Mouse (Mus musculus): ENCODE results near the gene Ikzf2. TPM values are rescaled to one million over a fixed set of nuclear protein-coding genes. Genes with fewer than 3 reads are reported as not detected.

Ikzf2 gene
- polyA plus RNA-seq, 1 experiment from 2014 or later, result 4.2 TPM

GRCm38 (mm10) chr1:69549987-69550386, 137.1 kb downstream of the Ikzf2 start:
- H3K36me3 ChIP-seq, result no peaks in the 10 kb centered on the region
- H3K4me1 ChIP-seq, result peaks cover 13% of the 10 kb centered on the region
- H3K27me3 ChIP-seq (ENCODE audit: insufficient read depth, poor library complexity, severe bottlenecking), result no peaks in the 10 kb centered on the region
- WGBS, result 78% methylated on average over 4 of the region's 4 CpGs
- DNase-seq (ENCODE audit: low spot score), result no peak
- no peaks in the 10 kb centered on the region for H3K9me3 ChIP-seq
- no peak overlapping the region for H3K27ac ChIP-seq
- no peak overlapping the region for H3K4me3 ChIP-seq

- 85% methylated on average over 1 of the region's 1 CpGs for WGBS
- Histone ChIP-seq H3K4me3 (no peak overlapping the region), H3K27ac (no peak overlapping the region), H3K9me3 (no peaks in the 10 kb centered on the region), H3K27me3 (ENCODE audit: insufficient read depth, poor library complexity, severe bottlenecking) (no peaks in the 10 kb centered on the region), H3K36me3 (no peaks in the 10 kb centered on the region), H3K4me1 (peaks cover 13% of the 10 kb centered on the region)
- no peak for DNase-seq (ENCODE audit: low spot score)
Observed at GRCm38 (mm10) chr1:69545885-69546253, 141.2 kb downstream of the Ikzf2 start.

- Histone ChIP-seq H3K4me1 (peaks cover 13% of the 10 kb centered on the region), H3K9me3 (no peaks in the 10 kb centered on the region), H3K4me3 (no peak overlapping the region), H3K27me3 (ENCODE audit: insufficient read depth, poor library complexity, severe bottlenecking) (no peaks in the 10 kb centered on the region), H3K27ac (no peak overlapping the region), H3K36me3 (no peaks in the 10 kb centered on the region)
- WGBS, result 75% methylated on average over 8 of the region's 8 CpGs
- DNase-seq (ENCODE audit: low spot score), result no peak
Observed at GRCm38 (mm10) chr1:69545217-69545884, 141.7 kb downstream of the Ikzf2 start.

- no peak for DNase-seq (ENCODE audit: low spot score)
- no peak overlapping the region for H3K27ac ChIP-seq
- 91% methylated on average over 6 of the region's 6 CpGs for WGBS
- no peaks in the 10 kb centered on the region for H3K9me3 ChIP-seq
- no peak overlapping the region for H3K4me3 ChIP-seq
- 0 out of 2 replicates have a peak, but pooled peaks cover 2% of the 10 kb centered on the region for H3K36me3 ChIP-seq
- H3K27me3 ChIP-seq (ENCODE audit: insufficient read depth, poor library complexity, severe bottlenecking), result no peaks in the 10 kb centered on the region
- peaks cover 8% of the 10 kb centered on the region for H3K4me1 ChIP-seq
Observed at GRCm38 (mm10) chr1:69543774-69544597, 143.1 kb downstream of the Ikzf2 start.

GRCm38 (mm10) chr1:69542546-69542945, 144.5 kb downstream of the Ikzf2 start:
- WGBS, result 87% methylated on average over 3 of the region's 3 CpGs
- Histone ChIP-seq H3K27me3 (ENCODE audit: insufficient read depth, poor library complexity, severe bottlenecking) (no peaks in the 10 kb centered on the region), H3K4me1 (no peaks in the 10 kb centered on the region; the same call in 1 of the 2 replicates), H3K4me3 (no peak overlapping the region), H3K9me3 (no peaks in the 10 kb centered on the region), H3K27ac (no peak overlapping the region), H3K36me3 (peaks cover 7% of the 10 kb centered on the region; the same call in 1 of the 2 replicates)
- DNase-seq (ENCODE audit: low spot score), result no peak

GRCm38 (mm10) chr1:69538663-69539062, 148.4 kb downstream of the Ikzf2 start:
- DNase-seq (ENCODE audit: low spot score), result no peak
- H3K27me3 ChIP-seq (ENCODE audit: insufficient read depth, poor library complexity, severe bottlenecking), result no peaks in the 10 kb centered on the region
- H3K9me3 ChIP-seq, result no peaks in the 10 kb centered on the region
- peaks cover 7% of the 10 kb centered on the region; the same call in 1 of the 2 replicates for H3K36me3 ChIP-seq
- H3K27ac ChIP-seq, result no peak overlapping the region
- no peaks in the 10 kb centered on the region for H3K4me1 ChIP-seq
- 82% methylated on average over 7 of the region's 7 CpGs for WGBS
- H3K4me3 ChIP-seq, result no peak overlapping the region

- no peak for DNase-seq (ENCODE audit: low spot score)
- Histone ChIP-seq H3K4me3 (no peak overlapping the region), H3K27ac (no peak overlapping the region), H3K36me3 (peaks cover 7% of the 10 kb centered on the region; the same call in 1 of the 2 replicates), H3K4me1 (no peaks in the 10 kb centered on the region), H3K9me3 (no peaks in the 10 kb centered on the region), H3K27me3 (ENCODE audit: insufficient read depth, poor library complexity, severe bottlenecking) (no peaks in the 10 kb centered on the region)
- WGBS, result 42% methylated on average over 3 of the region's 3 CpGs
Observed at GRCm38 (mm10) chr1:69537619-69538018, 149.4 kb downstream of the Ikzf2 start.

GRCm38 (mm10) chr1:69535507-69535906, 151.5 kb downstream of the Ikzf2 start:
- H3K27me3 ChIP-seq (ENCODE audit: insufficient read depth, poor library complexity, severe bottlenecking), result no peaks in the 10 kb centered on the region
- H3K9me3 ChIP-seq, result no peaks in the 10 kb centered on the region
- no peak overlapping the region for H3K4me3 ChIP-seq
- no peak for DNase-seq (ENCODE audit: low spot score)
- WGBS, result 80% methylated on average over 4 of the region's 4 CpGs
- peaks cover 7% of the 10 kb centered on the region; the same call in 1 of the 2 replicates for H3K36me3 ChIP-seq
- no peaks in the 10 kb centered on the region for H3K4me1 ChIP-seq
- H3K27ac ChIP-seq, result no peak overlapping the region

GRCm38 (mm10) chr1:69533048-69533447, 154.0 kb downstream of the Ikzf2 start:
- no peak overlapping the region for H3K4me3 ChIP-seq
- DNase-seq (ENCODE audit: low spot score), result no peak
- H3K4me1 ChIP-seq, result no peaks in the 10 kb centered on the region
- H3K27me3 ChIP-seq (ENCODE audit: insufficient read depth, poor library complexity, severe bottlenecking), result no peaks in the 10 kb centered on the region
- H3K27ac ChIP-seq, result no peak overlapping the region
- 87% methylated on average over 10 of the region's 10 CpGs for WGBS
- no peaks in the 10 kb centered on the region for H3K36me3 ChIP-seq
- H3K9me3 ChIP-seq, result no peaks in the 10 kb centered on the region

GRCm38 (mm10) chr1:69528696-69529095, 158.3 kb downstream of the Ikzf2 start:
- Histone ChIP-seq H3K4me3 (no peak overlapping the region), H3K4me1 (no peaks in the 10 kb centered on the region), H3K36me3 (no peaks in the 10 kb centered on the region), H3K27ac (no peak overlapping the region), H3K27me3 (ENCODE audit: insufficient read depth, poor library complexity, severe bottlenecking) (no peaks in the 10 kb centered on the region), H3K9me3 (no peaks in the 10 kb centered on the region)
- WGBS, result 72% methylated on average over 4 of the region's 4 CpGs
- no peak for DNase-seq (ENCODE audit: low spot score)

- Histone ChIP-seq H3K36me3 (no peaks in the 10 kb centered on the region), H3K4me1 (no peaks in the 10 kb centered on the region), H3K27me3 (ENCODE audit: insufficient read depth, poor library complexity, severe bottlenecking) (no peaks in the 10 kb centered on the region), H3K4me3 (no peak overlapping the region), H3K9me3 (no peaks in the 10 kb centered on the region), H3K27ac (no peak overlapping the region)
- no peak for DNase-seq (ENCODE audit: low spot score)
- WGBS, result 84% methylated on average over 2 of the region's 2 CpGs
Observed at GRCm38 (mm10) chr1:69521656-69522055, 165.4 kb downstream of the Ikzf2 start.

GRCm38 (mm10) chr1:69519356-69519755, 167.7 kb downstream of the Ikzf2 start:
- no peak for DNase-seq (ENCODE audit: low spot score)
- 92% methylated on average over 4 of the region's 4 CpGs for WGBS
- no peak overlapping the region for H3K27ac ChIP-seq
- no peaks in the 10 kb centered on the region for H3K9me3 ChIP-seq
- H3K4me1 ChIP-seq, result peaks cover 5% of the 10 kb centered on the region; the same call in 1 of the 2 replicates
- H3K4me3 ChIP-seq, result no peak overlapping the region
- H3K27me3 ChIP-seq (ENCODE audit: insufficient read depth, poor library complexity, severe bottlenecking), result no peaks in the 10 kb centered on the region
- H3K36me3 ChIP-seq, result no peaks in the 10 kb centered on the region

GRCm38 (mm10) chr1:69518012-69518411, 169.0 kb downstream of the Ikzf2 start:
- H3K27ac ChIP-seq, result no peak overlapping the region
- DNase-seq (ENCODE audit: low spot score), result no peak
- no peak overlapping the region for H3K4me3 ChIP-seq
- no peaks in the 10 kb centered on the region for H3K9me3 ChIP-seq
- H3K4me1 ChIP-seq, result peaks cover 15% of the 10 kb centered on the region
- H3K36me3 ChIP-seq, result no peaks in the 10 kb centered on the region
- no peaks in the 10 kb centered on the region for H3K27me3 ChIP-seq (ENCODE audit: insufficient read depth, poor library complexity, severe bottlenecking)
- 72% methylated on average over 4 of the region's 4 CpGs for WGBS
